Mouse (Mus musculus) heart, adult 2 months (tissue): ENCODE measurements around the gene Wwox.

Experiments used
- CTCF ChIP-seq: fragments of 200-600 bp; IDR thresholded peaks from 2 replicates; pipeline ENCODE4 v1.8.1; 2022; ENCODE audit warnings: antibody characterized with exemption, mild to moderate bottlenecking, moderate library complexity
- EP300 ChIP-seq: fragments of 200-500 bp; IDR thresholded peaks from 2 replicates; pipeline ENCODE4 v1.6.1; 2011; ENCODE audit warnings: low read depth, low read length, control low read depth; ENCODE audit not compliant: insufficient read depth
- POLR2A ChIP-seq: fragments of 200-500 bp; IDR thresholded peaks from 2 replicates; pipeline ENCODE4 v1.6.1; 2011; ENCODE audit warnings: mild to moderate bottlenecking, low read depth, low read length, control low read depth; ENCODE audit not compliant: insufficient read depth

GRCm38 (mm10) chr8:114801428-114802134 is 362.1 kb downstream of the Wwox start:
- no peak for TF ChIP-seq CTCF
- no peak for TF ChIP-seq POLR2A
- no peak for TF ChIP-seq EP300
